Mouse (Mus musculus): Measurements from ENCODE around the gene Gm4869. TPM values are rescaled to one million over a fixed set of nuclear protein-coding genes. Genes with fewer than 3 reads are reported as not detected.
"Not testable (repeated sequence)": the region's sequence is repeated elsewhere in the genome, so short reads cannot be mapped to it uniquely, and the experiment has no call there.

Gm4869 gene
- total RNA-seq, 2 experiments from 2014 or later, result not detected

- intact Hi-C loops (cut with DNase I; ENCODE audit: low total_unique reads), result no loop called here
- no peak for DNase-seq
These were observed 10.0 kb downstream of the Gm4869 start for GRCm38 (mm10) chr5:140455466-140455865.

GRCm38 (mm10) chr5:140461476-140461875, 16.0 kb downstream of the Gm4869 start:
- no peak for DNase-seq
- intact Hi-C loops (cut with DNase I; ENCODE audit: low total_unique reads), result no loop called here

- intact Hi-C loops (cut with DNase I; ENCODE audit: low total_unique reads); DNase-seq: not testable (repeated sequence)
These were observed 17.7 kb downstream of the Gm4869 start for GRCm38 (mm10) chr5:140463151-140463550.

- intact Hi-C loops (cut with DNase I; ENCODE audit: low total_unique reads), result no loop called here
- DNase-seq, result no peak
These were observed 19.5 kb downstream of the Gm4869 start for GRCm38 (mm10) chr5:140464943-140465342.

GRCm38 (mm10) chr5:140472336-140472735, 26.9 kb downstream of the Gm4869 start:
- intact Hi-C loops (cut with DNase I; ENCODE audit: low total_unique reads), result no loop called here
- no peak for DNase-seq

- intact Hi-C loops (cut with DNase I; ENCODE audit: low total_unique reads), result no loop called here
- DNase-seq, result no peak
These were observed 36.0 kb downstream of the Gm4869 start for GRCm38 (mm10) chr5:140481458-140481857.

- no peak for DNase-seq
- intact Hi-C loops (cut with DNase I; ENCODE audit: low total_unique reads), result no loop called here
These were observed 45.7 kb downstream of the Gm4869 start for GRCm38 (mm10) chr5:140491142-140491541.

GRCm38 (mm10) chr5:140492684-140493233, 47.3 kb downstream of the Gm4869 start:
- no peak for DNase-seq
- intact Hi-C loops (cut with DNase I; ENCODE audit: low total_unique reads), result no loop called here

GRCm38 (mm10) chr5:140498176-140498575, 52.7 kb downstream of the Gm4869 start:
- intact Hi-C loops (cut with DNase I; ENCODE audit: low total_unique reads), result no loop called here
- DNase-seq, result no peak

- intact Hi-C loops (cut with DNase I; ENCODE audit: low total_unique reads), result no loop called here
- DNase-seq, result no peak
These were observed 55.3 kb downstream of the Gm4869 start for GRCm38 (mm10) chr5:140500736-140501135.

- intact Hi-C loops (cut with DNase I; ENCODE audit: low total_unique reads), result no loop called here
- DNase-seq, result no peak
These were observed 56.8 kb downstream of the Gm4869 start for GRCm38 (mm10) chr5:140501982-140502836.

- peak; percentile 77 for DNase-seq
- intact Hi-C loops (cut with DNase I; ENCODE audit: low total_unique reads), result not testable (repeated sequence)
These were observed 57.5 kb downstream of the Gm4869 start for GRCm38 (mm10) chr5:140502925-140503324.

GRCm38 (mm10) chr5:140505208-140505780, 59.8 kb downstream of the Gm4869 start, which contains the start of gene Chst12:
Gene Chst12 (plus strand): TSS chr5:140505550.
- DNase-seq, result peak; percentile 99
- intact Hi-C loops (cut with DNase I; ENCODE audit: low total_unique reads), result no loop called here

GRCm38 (mm10) chr5:140506096-140506794, 60.8 kb downstream of the Gm4869 start:
- no peak for DNase-seq
- intact Hi-C loops (cut with DNase I; ENCODE audit: low total_unique reads), result no loop called here

- DNase-seq, result no peak
- intact Hi-C loops (cut with DNase I; ENCODE audit: low total_unique reads), result no loop called here
These were observed 62.2 kb downstream of the Gm4869 start for GRCm38 (mm10) chr5:140507466-140508208.

- intact Hi-C loops (cut with DNase I; ENCODE audit: low total_unique reads), result no loop called here
- no peak for DNase-seq
These were observed 63.2 kb downstream of the Gm4869 start for GRCm38 (mm10) chr5:140508686-140509085.

- intact Hi-C loops (cut with DNase I; ENCODE audit: low total_unique reads), result no loop called here
- DNase-seq, result no peak
These were observed 63.8 kb downstream of the Gm4869 start for GRCm38 (mm10) chr5:140509204-140509603.

- DNase-seq, result peak; percentile 47
- intact Hi-C loops (cut with DNase I; ENCODE audit: low total_unique reads), result no loop called here
These were observed 64.9 kb downstream of the Gm4869 start for GRCm38 (mm10) chr5:140510012-140511000.

All from gastrocnemius, postnatal 14 days (tissue).